Comparison of ENCODE assay signal across 17 mouse cellular contexts in the genomic region with DNA sequence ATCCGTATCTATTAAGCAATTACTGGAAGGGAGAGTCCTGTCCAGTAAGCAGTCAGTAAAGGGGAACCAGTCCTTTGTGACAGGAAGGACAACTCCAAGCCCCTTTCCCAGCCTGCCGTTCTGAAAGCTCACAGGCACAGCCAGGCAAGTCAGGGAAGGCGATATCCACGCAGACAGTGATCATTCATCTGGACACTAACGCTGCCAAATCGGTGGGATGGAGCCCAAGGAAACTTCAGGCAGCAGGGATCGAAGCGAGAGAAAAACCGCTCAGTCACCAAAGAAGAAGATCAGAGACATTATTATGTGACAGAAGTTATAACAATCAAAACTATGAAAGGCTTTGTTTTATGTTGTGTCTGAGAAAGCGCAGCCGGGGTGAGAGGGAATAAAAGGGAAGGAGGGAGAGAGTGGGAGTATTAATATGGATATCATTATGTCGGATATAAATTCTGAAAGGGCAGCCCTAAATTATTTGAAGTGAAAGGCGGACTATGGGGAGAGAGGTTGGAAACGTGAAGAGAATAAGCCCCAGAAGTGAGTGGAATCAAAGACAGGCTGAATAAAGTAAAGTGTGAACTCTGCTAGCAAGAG. TPM values are rescaled to one million over a fixed set of nuclear protein-coding genes. Genes with fewer than 3 reads are reported as not detected.
DNase-seq lines count a peak whose midpoint lies in the region; ATAC-seq and TF ChIP-seq lines count a peak whose summit lies in the region.
"Had no signal": no experiment of that assay in that cellular context is flagged by ENCODE, and none has a peak within 500 bp of the region (broad histone marks: within the 10 kb centered on the region; RNA-seq: fewer than 3 reads in every experiment).

No protein-coding gene starts in this region.

- no peak for DNase-seq in hindbrain, postnatal 0 days (ENCODE audit: low spot score)
- peak; percentile 33 for DNase-seq in embryo, embryonic 10 days (ENCODE audit: low spot score)
- no peak for DNase-seq in heart, adult 2 months
- no peak for DNase-seq in left cerebral cortex, adult 18-20 months (ENCODE audit: low spot score in 2 of 2)
- DNase-seq in adrenal gland, postnatal 10 days: no peak
- DNase-seq: adrenal gland, postnatal 25 days; cerebellum, adult 8-10 months; gastrocnemius, adult 2 months; heart, adult 11 months; lung, adult 18-20 months had no signal

- H3K4me1 ChIP-seq in hindbrain, embryonic 15.5 days (replicated peaks): no peaks in the 10 kb centered on the region
- H3K4me1 ChIP-seq in hindbrain, postnatal 0 days (ENCODE audit: insufficient read depth, low read length): no peaks in the 10 kb centered on the region
- H3K4me1 ChIP-seq in midbrain, embryonic 16.5 days (ENCODE audit: control insufficient read depth, insufficient read depth, low read length): peaks cover 6% of the 10 kb centered on the region; the same call in 1 of the 2 replicates
- no peaks in the 10 kb centered on the region; the same call in 1 of the 2 replicates for H3K4me1 ChIP-seq in heart, adult 2 months (ENCODE audit: control insufficient read depth, insufficient read depth, low read length)
- H3K4me1 ChIP-seq: intestine, embryonic 15.5 days; kidney, embryonic 15.5 days had no signal

- 30% methylated on average over 14 of the region's 14 CpGs for WGBS in hindbrain, embryonic 15.5 days
- WGBS in hindbrain, postnatal 0 days: 39% methylated on average over 14 of the region's 14 CpGs
- 34% methylated on average over 14 of the region's 14 CpGs for WGBS in midbrain, embryonic 16.5 days
- 76% methylated on average over 14 of the region's 14 CpGs for WGBS in heart, adult 2 months

- H3K9me3 ChIP-seq in hindbrain, embryonic 15.5 days: no peaks in the 10 kb centered on the region
- H3K9me3 ChIP-seq in hindbrain, postnatal 0 days (ENCODE audit: low read length): no peaks in the 10 kb centered on the region
- H3K9me3 ChIP-seq in midbrain, embryonic 16.5 days (replicated peaks; ENCODE audit: control insufficient read depth, low read length, poor library complexity, severe bottlenecking): no peaks in the 10 kb centered on the region
- H3K9me3 ChIP-seq: heart, embryonic 15.5 days; intestine, embryonic 15.5 days; kidney, embryonic 15.5 days had no signal

- TF ChIP-seq POLR2A in heart, adult 2 months (IDR thresholded peaks at IDR 0.05; ENCODE audit: insufficient read depth, low read depth, low read length): no peak

- H3K27me3 ChIP-seq in hindbrain, embryonic 15.5 days: no peaks in the 10 kb centered on the region
- H3K27me3 ChIP-seq in hindbrain, postnatal 0 days (ENCODE audit: insufficient read depth, low read length): no peaks in the 10 kb centered on the region
- no peaks in the 10 kb centered on the region for H3K27me3 ChIP-seq in midbrain, embryonic 16.5 days (ENCODE audit: control insufficient read depth, insufficient read depth, low read depth, low read length)
- H3K27me3 ChIP-seq in heart, adult 2 months (ENCODE audit: control insufficient read depth, insufficient read depth, low read length): no peaks in the 10 kb centered on the region
- H3K27me3 ChIP-seq: heart, embryonic 15.5 days; intestine, embryonic 15.5 days; kidney, embryonic 15.5 days had no signal

- H3K79me2 ChIP-seq in heart, adult 2 months (replicated peaks; ENCODE audit: control insufficient read depth, insufficient read depth, low read length): no peaks in the 10 kb centered on the region

- no peak overlapping the region for H3K27ac ChIP-seq in hindbrain, embryonic 15.5 days (replicated peaks)
- no peak overlapping the region for H3K27ac ChIP-seq in hindbrain, postnatal 0 days
- no peak overlapping the region for H3K27ac ChIP-seq in midbrain, embryonic 16.5 days (ENCODE audit: low read length)
- H3K27ac ChIP-seq in heart, adult 2 months: no peak overlapping the region
- H3K27ac ChIP-seq: gastrocnemius, adult 2 months; heart, embryonic 15.5 days; intestine, embryonic 15.5 days; kidney, embryonic 15.5 days; layer of hippocampus, adult 2 months had no signal

- no peak overlapping the region for H3K9ac ChIP-seq in hindbrain, embryonic 15.5 days
- H3K9ac ChIP-seq in hindbrain, postnatal 0 days (replicated peaks; ENCODE audit: low read length): no peak overlapping the region
- H3K9ac ChIP-seq in midbrain, embryonic 16.5 days (ENCODE audit: low read depth, low read length): no peak overlapping the region
- H3K9ac ChIP-seq in heart, adult 2 months (ENCODE audit: low read depth, low read length): no peak overlapping the region
- H3K9ac ChIP-seq: heart, embryonic 15.5 days; intestine, embryonic 15.5 days; kidney, embryonic 15.5 days had no signal

- ATAC-seq in hindbrain, embryonic 15.5 days (ENCODE audit: low FRiP score, low read depth): no peak
- ATAC-seq in hindbrain, postnatal 0 days: no peak
- peak; percentile 37; the same call in 1 of the 2 replicates for ATAC-seq in granulocyte monocyte progenitor cell, adult 5-6 weeks (replicated peaks; ENCODE audit: poor library complexity, severe bottlenecking)
- peak; percentile 54 for ATAC-seq in midbrain, embryonic 16.5 days
- ATAC-seq: intestine, embryonic 15.5 days had no signal

- intact Hi-C loops in heart, adult 2 months (cut with DNase I): no loop called here

- H3K4me3 ChIP-seq in hindbrain, embryonic 15.5 days: no peak overlapping the region
- H3K4me3 ChIP-seq in hindbrain, postnatal 0 days (ENCODE audit: low read length): no peak overlapping the region
- H3K4me3 ChIP-seq in midbrain, embryonic 16.5 days (ENCODE audit: low read depth, low read length): no peak overlapping the region
- no peak overlapping the region for H3K4me3 ChIP-seq in heart, adult 2 months
- H3K4me3 ChIP-seq: gastrocnemius, adult 2 months; heart, embryonic 15.5 days; intestine, embryonic 15.5 days; kidney, embryonic 15.5 days; layer of hippocampus, adult 2 months had no signal

- H3K36me3 ChIP-seq in hindbrain, embryonic 15.5 days: no peaks in the 10 kb centered on the region
- no peaks in the 10 kb centered on the region for H3K36me3 ChIP-seq in hindbrain, postnatal 0 days (ENCODE audit: insufficient read depth, low read length)
- H3K36me3 ChIP-seq in midbrain, embryonic 16.5 days (ENCODE audit: control insufficient read depth, insufficient read depth, low read length): no peaks in the 10 kb centered on the region
- 0 out of 2 replicates have a peak, but pooled peaks cover 2% of the 10 kb centered on the region for H3K36me3 ChIP-seq in heart, adult 2 months (ENCODE audit: control insufficient read depth, insufficient read depth, low read length)
- H3K36me3 ChIP-seq: intestine, embryonic 15.5 days had no signal

- H3K4me2 ChIP-seq in hindbrain, embryonic 15.5 days: peak overlapping the region; percentile 11; the same call in 1 of the 2 replicates
- H3K4me2 ChIP-seq in hindbrain, postnatal 0 days (ENCODE audit: low read depth, low read length): no peak overlapping the region
- H3K4me2 ChIP-seq in midbrain, embryonic 16.5 days (ENCODE audit: low read length): no peak overlapping the region
- H3K4me2 ChIP-seq: heart, embryonic 15.5 days; intestine, embryonic 15.5 days; kidney, embryonic 15.5 days had no signal

- no peak for TF ChIP-seq EP300 in heart, adult 2 months (IDR thresholded peaks at IDR 0.05; ENCODE audit: insufficient read depth, low read depth, low read length)

- TF ChIP-seq CTCF in hindbrain, postnatal 0 days (IDR thresholded peaks at IDR 0.05; ENCODE audit: low read depth): no peak
- TF ChIP-seq CTCF in heart, adult 2 months (IDR thresholded peaks at IDR 0.05): no peak

RNA-seq across cellular contexts. Expression of gene Tbx15, which starts 29.0 kb away (rescaled TPM):
- polyA plus RNA-seq in hindbrain, embryonic 15.5 days (2015; fragmentation: Nextera tagmentation; extraction: Ambion mirVana): 0.72 and 0.89 TPM in 2 replicates
- 2.9 and 4.3 TPM in 2 replicates for total RNA-seq in hindbrain, postnatal 0 days (2014; rRNA removed)
- polyA plus RNA-seq in hindbrain, postnatal 0 days (2015; fragmentation: Nextera tagmentation; extraction: Ambion mirVana): 0.64 TPM in 2 replicates
- total RNA-seq in granulocyte monocyte progenitor cell, adult 5-6 weeks (2014; fragmentation: Nextera tagmentation): not detected in 2 replicates
- total RNA-seq in granulocyte monocyte progenitor cell, adult 5-6 weeks (2017): not detected in 2 replicates
- polyA plus RNA-seq in midbrain, embryonic 16.5 days (2015; fragmentation: Nextera tagmentation; extraction: Ambion mirVana): 0.45 and 0.68 TPM in 2 replicates
- under 1 TPM; 0.07 to 0.29 TPM for total RNA-seq in heart, adult 2 months (2021)
- polyA plus RNA-seq in heart, adult 2 months (2012; rRNA removed): 0.18 and 0.27 TPM in 2 replicates
- 1 to 10 TPM; 1.2 to 1.9 TPM for total RNA-seq in left cerebral cortex, adult 18-20 months (2021)
- 10 to 100 TPM in 1 of 2 experiments, 1 to 10 TPM in 1; 1.8 to 10.8 TPM for total RNA-seq in adrenal gland, postnatal 10 days (2021)

Comparison
In these comparisons a context has a peak if more than half of its experiments do, and no peak if none do; other contexts are left out.
1. ATAC-seq: peak in granulocyte monocyte progenitor cell, adult 5-6 weeks (single experiment) and midbrain, embryonic 16.5 days (single experiment); none in hindbrain, embryonic 15.5 days (single experiment) and hindbrain, postnatal 0 days (single experiment).